Mouse (Mus musculus): Measurements from ENCODE around the gene Rnf34. TPM values are rescaled to one million over a fixed set of nuclear protein-coding genes. Genes with fewer than 3 reads are reported as not detected.

The Rnf34 gene
- polyA plus RNA-seq, 1 experiment from 2014 or later: 33.6 TPM

DNA sequence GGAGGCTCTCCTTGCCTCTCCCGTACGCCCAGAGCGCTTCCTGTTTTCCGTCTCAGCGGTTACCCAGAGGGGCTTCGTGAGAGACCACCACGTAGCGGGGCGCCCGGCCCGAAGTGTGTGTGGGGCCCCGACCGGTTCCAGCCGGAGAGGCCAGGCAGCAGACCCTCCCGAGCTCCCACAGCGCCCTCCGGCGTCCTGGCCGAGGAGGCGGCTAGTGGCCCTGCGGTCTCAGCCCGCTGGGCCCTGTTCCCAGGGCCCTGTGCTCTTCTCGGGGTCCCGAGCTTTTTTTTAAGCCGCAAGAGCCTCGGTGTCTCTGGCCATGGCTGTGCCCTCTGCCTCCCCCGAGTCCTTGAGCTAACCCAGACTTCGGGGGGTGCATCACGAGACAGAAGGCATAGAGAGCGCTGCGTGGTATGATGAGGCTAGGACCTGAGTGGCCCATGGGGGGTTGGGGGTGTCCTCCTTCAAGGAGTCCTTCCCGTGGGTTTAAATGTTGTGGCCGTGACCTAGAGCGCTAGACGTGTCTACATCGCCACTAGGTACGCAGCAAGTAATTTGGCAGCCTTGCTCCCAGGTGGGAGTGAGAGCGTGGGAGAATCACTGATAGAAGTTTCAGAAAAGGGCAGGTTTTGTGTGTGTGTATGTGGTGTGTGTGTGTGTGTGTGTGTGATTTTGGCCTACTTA is 613 bp downstream of the Rnf34 start:
- Histone ChIP-seq H3K9me3 (replicated peaks; ENCODE audit: control insufficient read depth, low read length) (no peaks in the 10 kb centered on the region), H3K36me3 (ENCODE audit: control insufficient read depth, insufficient read depth, low read length) (no peaks in the 10 kb centered on the region), H3K4me3 (replicated peaks; ENCODE audit: low read length) (peak overlapping the region; percentile 92), H3K9ac (ENCODE audit: low read length) (peak overlapping the region; percentile 90), H3K27me3 (ENCODE audit: control insufficient read depth, insufficient read depth, low read length) (no peaks in the 10 kb centered on the region), H3K27ac (ENCODE audit: low read length) (peak overlapping the region; percentile 90), H3K4me2 (ENCODE audit: low read depth, low read length) (peak overlapping the region; percentile 95), H3K4me1 (ENCODE audit: control insufficient read depth, insufficient read depth, low read length) (peaks cover 15% of the 10 kb centered on the region)
- 1% methylated on average over 38 of the region's 38 CpGs for WGBS
- ATAC-seq (ENCODE audit: insufficient read depth, low FRiP score): peak; percentile 61

DNA sequence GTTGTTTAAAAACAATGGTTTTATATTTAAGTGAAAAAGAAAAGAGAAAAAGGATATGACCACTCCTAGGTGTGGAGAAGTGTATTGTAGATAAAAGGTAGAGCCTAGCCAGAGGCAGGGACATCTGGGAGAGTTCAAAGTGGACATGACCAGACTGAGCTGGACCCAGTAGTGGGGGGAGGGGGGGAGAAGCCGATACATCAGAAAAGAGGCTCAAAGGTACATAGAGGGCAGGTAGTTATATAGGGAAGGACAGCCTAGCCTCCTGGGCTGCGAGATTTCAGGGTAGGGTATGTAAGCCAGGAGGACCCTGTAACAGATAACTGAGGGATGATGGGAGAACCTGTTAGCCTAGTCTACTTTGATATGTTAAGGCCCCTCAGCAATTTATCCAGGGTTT is 2.8 kb downstream of the Rnf34 start:
- Histone ChIP-seq H3K4me1 (ENCODE audit: control insufficient read depth, insufficient read depth, low read length) (peaks cover 15% of the 10 kb centered on the region), H3K4me2 (ENCODE audit: low read depth, low read length) (no peak overlapping the region), H3K27me3 (ENCODE audit: control insufficient read depth, insufficient read depth, low read length) (no peaks in the 10 kb centered on the region), H3K4me3 (replicated peaks; ENCODE audit: low read length) (no peak overlapping the region), H3K27ac (ENCODE audit: low read length) (no peak overlapping the region), H3K9me3 (replicated peaks; ENCODE audit: control insufficient read depth, low read length) (no peaks in the 10 kb centered on the region), H3K9ac (ENCODE audit: low read length) (no peak overlapping the region), H3K36me3 (ENCODE audit: control insufficient read depth, insufficient read depth, low read length) (no peaks in the 10 kb centered on the region)
- no peak for ATAC-seq (ENCODE audit: insufficient read depth, low FRiP score)
- WGBS: 74% methylated on average over 2 of the region's 2 CpGs

DNA sequence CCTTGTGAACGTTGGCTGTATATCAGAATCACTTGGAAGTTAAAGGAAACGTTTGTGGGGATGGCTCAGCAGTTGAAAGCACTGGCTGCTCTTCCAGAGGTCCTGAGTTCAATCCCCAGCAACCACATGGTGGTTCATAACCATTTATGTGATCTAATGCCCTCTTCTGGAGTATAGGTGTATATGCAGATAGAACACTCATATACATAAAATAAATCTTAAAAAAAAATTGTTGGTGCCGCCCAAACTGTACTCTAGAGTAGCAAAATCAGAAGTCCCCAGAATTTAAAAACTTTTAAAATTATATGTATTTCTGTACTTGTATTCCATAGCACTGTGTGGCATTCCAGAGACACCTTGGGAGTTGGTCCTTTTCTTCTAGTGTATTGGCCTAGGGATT is 6.0 kb downstream of the Rnf34 start:
- no peak for ATAC-seq (ENCODE audit: insufficient read depth, low FRiP score)
- no peak overlapping the region for H3K4me2 ChIP-seq (ENCODE audit: low read depth, low read length)
- H3K9ac ChIP-seq (ENCODE audit: low read length): no peak overlapping the region
- H3K27me3 ChIP-seq (ENCODE audit: control insufficient read depth, insufficient read depth, low read length): no peaks in the 10 kb centered on the region
- H3K4me3 ChIP-seq (replicated peaks; ENCODE audit: low read length): no peak overlapping the region
- no peaks in the 10 kb centered on the region for H3K9me3 ChIP-seq (replicated peaks; ENCODE audit: control insufficient read depth, low read length)
- peaks cover 8% of the 10 kb centered on the region for H3K4me1 ChIP-seq (ENCODE audit: control insufficient read depth, insufficient read depth, low read length)
- WGBS: 71% methylated on average over 3 of the region's 3 CpGs
- no peaks in the 10 kb centered on the region for H3K36me3 ChIP-seq (ENCODE audit: control insufficient read depth, insufficient read depth, low read length)
- H3K27ac ChIP-seq (ENCODE audit: low read length): no peak overlapping the region

DNA sequence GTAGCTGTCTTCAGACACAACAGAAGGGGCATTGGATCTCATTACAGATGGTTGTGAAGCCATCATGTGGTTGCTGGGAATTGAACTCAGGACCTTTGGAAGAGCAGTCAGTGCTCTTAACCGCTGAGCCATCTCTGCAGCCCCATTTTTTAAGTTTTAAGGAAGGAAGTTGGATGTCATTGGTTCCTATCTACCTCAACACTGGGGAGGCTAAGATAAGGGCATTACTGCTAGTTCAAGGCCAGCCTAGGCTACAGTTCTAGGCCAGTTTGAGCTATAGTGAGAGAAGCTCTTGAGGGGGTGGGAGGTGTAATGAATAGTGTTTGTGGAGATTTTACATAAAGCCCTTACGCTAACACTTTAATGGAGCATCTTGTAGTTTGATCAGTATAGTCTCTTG is 13.2 kb downstream of the Rnf34 start:
- H3K4me1 ChIP-seq (ENCODE audit: control insufficient read depth, insufficient read depth, low read length): no peaks in the 10 kb centered on the region
- no peak overlapping the region for H3K4me3 ChIP-seq (replicated peaks; ENCODE audit: low read length)
- no peak overlapping the region for H3K4me2 ChIP-seq (ENCODE audit: low read depth, low read length)
- ATAC-seq (ENCODE audit: insufficient read depth, low FRiP score): no peak
- peaks cover 11% of the 10 kb centered on the region for H3K36me3 ChIP-seq (ENCODE audit: control insufficient read depth, insufficient read depth, low read length)
- H3K9me3 ChIP-seq (replicated peaks; ENCODE audit: control insufficient read depth, low read length): no peaks in the 10 kb centered on the region
- 95% methylated on average over 2 of the region's 2 CpGs for WGBS
- H3K27me3 ChIP-seq (ENCODE audit: control insufficient read depth, insufficient read depth, low read length): no peaks in the 10 kb centered on the region
- no peak overlapping the region for H3K9ac ChIP-seq (ENCODE audit: low read length)
- H3K27ac ChIP-seq (ENCODE audit: low read length): no peak overlapping the region

DNA sequence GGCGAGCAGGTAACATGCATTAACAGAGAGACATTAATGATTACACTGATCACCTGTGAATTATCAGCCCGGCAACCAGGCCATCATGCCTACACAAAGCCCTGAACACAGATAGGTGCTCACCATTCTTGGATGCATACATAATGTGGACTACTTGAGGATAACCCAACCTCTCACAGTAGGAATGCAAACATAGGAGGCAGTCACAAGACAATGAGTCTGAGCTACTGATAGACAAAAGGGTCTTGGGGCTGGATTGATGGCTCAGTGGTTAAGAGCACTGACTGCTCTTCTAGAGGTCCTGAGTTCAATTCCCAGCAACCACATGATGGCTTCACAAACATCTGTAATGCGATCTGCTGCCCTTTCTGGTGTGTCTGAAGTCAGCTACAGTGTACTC is 22.8 kb downstream of the Rnf34 start:
- H3K4me1 ChIP-seq (ENCODE audit: control insufficient read depth, insufficient read depth, low read length): peaks cover 2% of the 10 kb centered on the region; the same call in 1 of the 2 replicates
- no peaks in the 10 kb centered on the region for H3K27me3 ChIP-seq (ENCODE audit: control insufficient read depth, insufficient read depth, low read length)
- H3K4me3 ChIP-seq (replicated peaks; ENCODE audit: low read length): no peak overlapping the region
- ATAC-seq (ENCODE audit: insufficient read depth, low FRiP score): no peak
- no peak overlapping the region for H3K9ac ChIP-seq (ENCODE audit: low read length)
- H3K9me3 ChIP-seq (replicated peaks; ENCODE audit: control insufficient read depth, low read length): no peaks in the 10 kb centered on the region
- WGBS: 92% methylated on average over 3 of the region's 3 CpGs
- no peak overlapping the region for H3K27ac ChIP-seq (ENCODE audit: low read length)
- no peak overlapping the region for H3K4me2 ChIP-seq (ENCODE audit: low read depth, low read length)
- 0 out of 2 replicates have a peak, but pooled peaks cover 5% of the 10 kb centered on the region for H3K36me3 ChIP-seq (ENCODE audit: control insufficient read depth, insufficient read depth, low read length)

DNA sequence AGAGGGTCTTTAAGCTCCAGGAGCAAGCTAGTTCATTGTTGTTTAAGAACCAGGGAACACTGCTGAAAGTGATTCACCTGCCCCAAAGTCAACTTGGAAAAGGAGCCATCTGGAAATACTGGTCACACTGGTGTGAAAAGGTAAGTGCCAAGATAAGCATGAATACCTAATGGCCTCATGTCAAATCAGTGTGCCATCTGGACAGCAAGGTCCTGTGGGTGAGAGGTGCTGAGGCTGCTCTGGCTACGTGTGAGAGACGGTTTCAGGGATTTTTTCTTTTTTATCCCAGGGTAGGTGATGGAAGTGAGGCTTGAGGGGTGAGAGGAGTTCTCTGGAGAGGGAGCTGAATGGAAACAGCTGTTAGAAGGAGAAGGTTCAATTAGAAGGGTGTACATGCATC is 23.7 kb downstream of the Rnf34 start:
- ATAC-seq (ENCODE audit: insufficient read depth, low FRiP score): no peak
- Histone ChIP-seq H3K27ac (ENCODE audit: low read length) (no peak overlapping the region), H3K4me3 (replicated peaks; ENCODE audit: low read length) (no peak overlapping the region), H3K4me2 (ENCODE audit: low read depth, low read length) (no peak overlapping the region), H3K9ac (ENCODE audit: low read length) (no peak overlapping the region), H3K4me1 (ENCODE audit: control insufficient read depth, insufficient read depth, low read length) (peaks cover 2% of the 10 kb centered on the region; the same call in 1 of the 2 replicates), H3K9me3 (replicated peaks; ENCODE audit: control insufficient read depth, low read length) (no peaks in the 10 kb centered on the region), H3K36me3 (ENCODE audit: control insufficient read depth, insufficient read depth, low read length) (0 out of 2 replicates have a peak, but pooled peaks cover 5% of the 10 kb centered on the region), H3K27me3 (ENCODE audit: control insufficient read depth, insufficient read depth, low read length) (no peaks in the 10 kb centered on the region)
- 64% methylated on average over 2 of the region's 2 CpGs for WGBS

DNA sequence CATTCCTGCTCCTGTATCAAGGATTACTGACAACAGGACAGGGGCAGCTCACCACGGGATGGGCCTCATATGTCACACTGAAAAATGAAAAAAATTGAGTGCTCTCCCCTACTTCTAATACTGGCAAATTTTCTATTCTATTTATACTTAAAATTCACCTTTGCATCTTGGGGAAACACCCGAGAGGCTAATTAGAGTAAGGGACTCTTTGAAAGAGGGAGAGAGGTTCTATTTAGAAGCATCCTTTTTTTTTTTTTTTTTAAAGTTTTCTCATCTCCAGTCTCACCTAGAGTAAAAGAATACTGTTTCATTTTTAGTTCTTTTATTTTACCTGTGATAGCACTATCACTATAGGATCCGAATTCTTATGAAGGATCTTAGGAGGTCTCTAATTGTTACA is 24.5 kb downstream of the Rnf34 start:
- Histone ChIP-seq H3K4me1 (ENCODE audit: control insufficient read depth, insufficient read depth, low read length) (peaks cover 2% of the 10 kb centered on the region; the same call in 1 of the 2 replicates), H3K9me3 (replicated peaks; ENCODE audit: control insufficient read depth, low read length) (no peaks in the 10 kb centered on the region), H3K36me3 (ENCODE audit: control insufficient read depth, insufficient read depth, low read length) (0 out of 2 replicates have a peak, but pooled peaks cover 8% of the 10 kb centered on the region), H3K27ac (ENCODE audit: low read length) (no peak overlapping the region), H3K4me2 (ENCODE audit: low read depth, low read length) (no peak overlapping the region), H3K4me3 (replicated peaks; ENCODE audit: low read length) (no peak overlapping the region), H3K9ac (ENCODE audit: low read length) (no peak overlapping the region), H3K27me3 (ENCODE audit: control insufficient read depth, insufficient read depth, low read length) (no peaks in the 10 kb centered on the region)
- ATAC-seq (ENCODE audit: insufficient read depth, low FRiP score): no peak
- WGBS: 82% methylated on average over 3 of the region's 3 CpGs

DNA sequence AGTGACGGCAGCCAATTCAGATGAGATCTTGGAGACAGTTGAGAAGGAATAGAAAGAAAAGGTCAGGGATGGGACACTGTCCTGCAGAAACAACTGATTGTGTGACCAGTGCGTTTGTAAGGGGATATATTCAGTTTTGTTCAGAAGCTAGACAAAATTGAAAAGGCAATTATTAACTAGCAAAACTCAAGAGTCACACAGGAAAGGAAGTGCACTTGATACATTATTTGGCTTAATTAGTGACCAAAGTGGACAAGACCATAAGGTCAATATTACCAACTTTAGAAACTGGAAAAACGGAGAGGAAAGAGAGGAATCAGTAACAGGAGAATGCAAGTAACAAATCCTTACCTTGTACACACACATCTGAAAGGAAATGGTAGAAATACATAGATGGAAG is 26.8 kb downstream of the Rnf34 start:
- no peak overlapping the region for H3K4me2 ChIP-seq (ENCODE audit: low read depth, low read length)
- 0 out of 2 replicates have a peak, but pooled peaks cover 12% of the 10 kb centered on the region for H3K36me3 ChIP-seq (ENCODE audit: control insufficient read depth, insufficient read depth, low read length)
- H3K4me3 ChIP-seq (replicated peaks; ENCODE audit: low read length): no peak overlapping the region
- H3K9me3 ChIP-seq (replicated peaks; ENCODE audit: control insufficient read depth, low read length): no peaks in the 10 kb centered on the region
- H3K9ac ChIP-seq (ENCODE audit: low read length): no peak overlapping the region
- H3K4me1 ChIP-seq (ENCODE audit: control insufficient read depth, insufficient read depth, low read length): peaks cover 2% of the 10 kb centered on the region; the same call in 1 of the 2 replicates
- H3K27me3 ChIP-seq (ENCODE audit: control insufficient read depth, insufficient read depth, low read length): no peaks in the 10 kb centered on the region
- WGBS: 60% methylated on average over 3 of the region's 3 CpGs
- no peak for ATAC-seq (ENCODE audit: insufficient read depth, low FRiP score)
- H3K27ac ChIP-seq (ENCODE audit: low read length): no peak overlapping the region

DNA sequence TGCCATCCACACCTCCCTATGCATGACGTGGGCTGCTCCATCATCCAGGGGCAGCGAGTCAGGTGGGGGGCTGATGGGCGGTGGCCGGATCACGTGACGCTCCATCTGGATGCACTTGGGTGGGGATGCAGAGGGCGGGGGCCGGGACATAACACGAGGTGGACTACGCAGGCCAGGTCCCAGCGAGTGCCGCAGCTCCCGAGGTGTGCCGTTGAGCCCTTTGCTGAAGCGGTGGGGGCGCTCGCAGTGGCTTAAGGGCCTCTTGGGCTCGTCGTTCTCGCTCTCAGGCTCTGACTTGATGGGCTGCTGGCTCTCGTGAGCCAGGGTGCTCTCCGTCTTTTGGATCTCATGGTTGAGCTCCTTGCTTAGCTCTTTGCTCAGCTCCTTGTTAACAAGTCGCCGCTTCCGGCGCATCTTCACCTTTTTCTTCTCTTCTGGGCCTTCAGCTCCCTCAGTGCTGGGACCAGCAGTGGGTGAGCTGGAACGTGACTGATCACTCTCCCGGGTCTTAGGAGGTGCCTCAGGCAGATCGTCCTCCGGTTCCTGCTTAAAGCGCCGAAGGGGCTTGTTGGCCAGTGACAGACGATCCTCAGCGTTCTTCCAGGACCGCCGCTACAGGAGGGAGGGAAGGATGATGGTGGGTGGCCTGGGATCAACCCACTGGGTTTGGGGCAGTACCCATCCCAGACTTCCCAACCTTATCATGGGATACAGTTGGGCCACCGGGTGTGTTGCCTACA is 30.6 kb downstream of the Rnf34 start:
- H3K27ac ChIP-seq (ENCODE audit: low read length): no peak overlapping the region
- no peak overlapping the region for H3K4me3 ChIP-seq (replicated peaks; ENCODE audit: low read length)
- H3K4me1 ChIP-seq (ENCODE audit: control insufficient read depth, insufficient read depth, low read length): peaks cover 10% of the 10 kb centered on the region
- H3K4me2 ChIP-seq (ENCODE audit: low read depth, low read length): no peak overlapping the region
- 93% methylated on average over 37 of the region's 37 CpGs for WGBS
- H3K9ac ChIP-seq (ENCODE audit: low read length): no peak overlapping the region
- H3K36me3 ChIP-seq (ENCODE audit: control insufficient read depth, insufficient read depth, low read length): 0 out of 2 replicates have a peak, but pooled peaks cover 10% of the 10 kb centered on the region
- H3K27me3 ChIP-seq (ENCODE audit: control insufficient read depth, insufficient read depth, low read length): no peaks in the 10 kb centered on the region
- H3K9me3 ChIP-seq (replicated peaks; ENCODE audit: control insufficient read depth, low read length): no peaks in the 10 kb centered on the region
- no peak for ATAC-seq (ENCODE audit: insufficient read depth, low FRiP score)
